Mouse (Mus musculus): ENCODE measurements at regions not wholly inside any gene's neighbourhood (a gene's known extent, or its start where the extent isn't known, plus 50 kb on each side); places are given as distances from the start of the nearest gene placed in this dataset.

DNA sequence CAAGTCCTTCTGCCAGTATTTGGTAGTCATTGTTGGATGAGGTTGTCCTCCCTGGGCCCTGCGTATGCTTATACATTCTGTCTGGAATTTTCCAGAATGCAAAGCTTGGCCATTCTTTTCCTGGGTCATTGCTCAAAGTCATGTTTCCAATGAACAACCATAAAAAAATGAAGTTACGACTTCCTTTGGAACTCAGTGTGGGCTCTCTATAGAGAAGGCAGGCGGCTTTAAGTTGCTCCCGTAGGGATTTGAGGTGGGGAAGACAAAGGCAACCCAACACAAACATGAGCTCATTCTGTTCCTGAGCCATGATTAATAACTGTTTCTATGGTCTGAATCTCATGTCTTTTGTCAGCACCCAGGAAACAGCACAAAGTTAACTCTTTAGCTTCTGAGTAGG lies 204.3 kb downstream of the Hhipl2 start:
- no peak for DNase-seq (ENCODE audit: low read depth, low spot score)

DNA sequence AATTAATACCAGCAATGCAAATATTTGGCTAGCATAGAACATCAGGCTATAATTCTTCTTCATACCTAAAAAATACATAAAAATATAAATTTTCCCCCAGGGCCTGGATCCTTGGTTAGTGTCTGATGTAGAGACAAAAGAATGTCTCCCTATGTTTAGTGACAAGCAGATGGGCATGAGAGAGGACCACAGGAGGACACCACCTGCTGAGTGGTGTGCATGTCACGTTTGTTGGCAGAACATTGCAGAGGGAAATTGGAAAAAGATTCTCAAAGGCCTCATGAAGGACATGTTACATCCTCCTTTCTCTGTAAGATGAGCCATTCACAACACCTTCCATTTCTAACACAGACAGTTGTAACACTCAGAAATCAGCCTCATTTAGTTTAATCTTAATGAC lies 206.3 kb downstream of the Hhipl2 start:
- no peak for DNase-seq (ENCODE audit: low read depth, low spot score)

DNA sequence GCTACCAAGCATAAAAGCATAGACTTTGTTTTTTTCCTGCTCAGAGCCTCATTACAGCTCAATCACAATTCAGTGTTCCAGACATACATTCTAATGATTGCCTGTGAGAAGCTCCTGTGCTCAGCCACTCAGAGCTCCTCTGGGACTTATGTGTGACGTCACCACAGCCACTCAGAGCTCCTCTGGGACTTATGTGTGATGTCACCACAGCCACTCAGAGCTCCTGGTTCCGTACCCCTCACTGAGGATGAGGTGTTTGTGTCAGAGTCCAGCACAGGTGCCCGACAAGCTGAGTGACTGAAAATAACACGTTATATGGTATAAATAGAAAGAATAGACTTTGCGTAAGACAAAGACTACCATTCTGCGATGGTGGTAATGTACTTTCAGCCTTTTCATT lies 215.8 kb downstream of the Hhipl2 start:
- DNase-seq (ENCODE audit: low read depth, low spot score) = no peak

DNA sequence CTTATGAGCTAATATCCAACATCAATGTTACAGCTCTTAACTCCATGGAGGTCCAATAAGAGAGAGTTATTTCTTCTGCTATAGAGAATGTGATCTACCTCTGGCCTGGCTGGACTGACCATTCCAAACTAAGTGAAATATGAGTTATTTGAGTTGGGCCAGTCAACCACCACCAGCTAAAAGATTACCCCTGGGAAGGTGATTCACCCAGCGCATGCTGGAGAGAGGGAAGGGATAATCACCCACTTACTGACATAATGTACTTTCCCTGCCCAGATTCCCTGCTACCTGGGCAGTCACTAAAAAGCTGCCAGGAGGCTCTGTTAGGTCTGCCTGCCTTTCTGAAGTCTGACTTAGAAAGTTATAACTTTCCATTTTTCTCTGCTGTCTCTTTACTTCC lies 216.8 kb downstream of the Hhipl2 start:
- no peak for DNase-seq (ENCODE audit: low read depth, low spot score)

DNA sequence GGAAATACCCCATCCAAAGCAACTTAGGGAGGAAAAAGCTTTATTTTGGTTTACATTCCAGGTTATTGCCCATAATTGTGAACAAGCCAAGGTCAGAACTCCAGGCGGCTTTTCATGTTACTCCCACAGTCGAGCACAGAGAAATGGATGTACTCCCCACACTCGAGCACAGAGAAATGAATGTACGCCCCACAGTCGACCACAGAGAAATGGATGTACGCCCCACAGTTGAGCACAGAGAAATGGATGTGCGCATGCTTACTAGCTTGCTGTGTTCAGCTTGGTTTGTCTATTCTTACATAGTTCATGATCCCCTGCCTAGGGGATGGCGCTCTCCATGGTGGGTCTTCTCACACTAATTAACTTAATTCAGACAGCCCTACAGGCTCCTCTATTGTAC lies 219.2 kb downstream of the Hhipl2 start:
- no peak for DNase-seq (ENCODE audit: low read depth, low spot score)

DNA sequence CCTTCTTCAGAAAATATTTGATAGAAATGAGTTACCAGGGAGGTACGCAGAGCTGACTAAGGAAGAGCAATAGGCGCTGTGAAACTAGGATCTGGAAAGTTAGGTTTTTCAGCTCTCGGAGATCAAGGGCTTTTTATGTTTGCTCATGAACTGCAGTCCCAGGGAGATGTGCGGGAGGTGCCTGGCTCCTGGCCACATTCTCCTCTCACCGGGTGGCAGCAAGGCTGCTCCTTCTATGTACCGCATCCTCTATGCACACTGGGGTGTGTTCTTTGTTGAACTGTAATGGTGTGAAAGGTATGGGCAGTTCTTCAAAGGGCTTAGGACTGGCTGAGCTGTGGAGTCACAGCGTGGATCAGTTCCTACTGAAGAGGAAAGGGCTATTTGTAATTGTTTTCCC lies 221.3 kb downstream of the Hhipl2 start:
- peak; percentile 46 for DNase-seq (ENCODE audit: low read depth, low spot score)

DNA sequence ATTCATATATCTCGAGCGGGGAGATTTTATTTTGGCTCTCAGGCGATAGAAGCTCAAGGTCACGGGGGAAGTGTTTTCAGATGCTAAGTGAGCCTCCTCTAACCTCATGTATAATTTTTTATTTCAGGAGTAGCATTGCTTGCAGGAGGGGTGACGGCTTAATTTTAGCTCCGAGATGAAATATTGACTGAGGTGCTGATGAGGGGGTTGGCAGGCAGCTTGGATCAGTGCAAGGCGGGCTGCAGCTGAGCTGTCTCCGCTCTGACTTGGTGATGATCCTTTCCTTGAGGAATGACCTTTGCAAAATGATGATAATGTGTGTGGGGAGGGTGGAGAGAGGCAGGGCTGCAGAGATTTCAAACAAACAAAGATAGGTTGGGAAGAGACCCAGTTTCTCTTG lies 222.6 kb downstream of the Hhipl2 start:
- DNase-seq (ENCODE audit: low read depth, low spot score) = no peak

DNA sequence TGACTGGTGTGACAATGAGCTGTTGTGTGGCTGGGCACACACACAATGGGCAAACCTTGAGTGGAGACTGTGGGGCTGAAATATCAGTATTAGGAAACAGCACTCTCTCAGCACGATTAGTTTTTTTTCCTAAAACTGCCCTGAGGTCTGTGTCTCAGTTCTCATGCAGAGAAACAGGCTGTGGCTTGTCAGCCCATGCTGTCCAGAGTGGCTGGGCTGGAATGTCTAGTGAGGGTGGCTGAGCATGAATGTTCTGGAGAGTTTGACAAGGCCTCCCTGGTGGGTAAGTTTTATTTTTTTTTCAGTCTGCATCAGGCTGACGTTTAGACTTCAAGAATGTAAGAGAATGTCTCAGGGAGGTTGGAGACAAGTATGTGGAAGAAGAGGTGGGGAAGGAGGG lies 226.0 kb downstream of the Hhipl2 start:
- DNase-seq (ENCODE audit: low read depth, low spot score) = no peak

DNA sequence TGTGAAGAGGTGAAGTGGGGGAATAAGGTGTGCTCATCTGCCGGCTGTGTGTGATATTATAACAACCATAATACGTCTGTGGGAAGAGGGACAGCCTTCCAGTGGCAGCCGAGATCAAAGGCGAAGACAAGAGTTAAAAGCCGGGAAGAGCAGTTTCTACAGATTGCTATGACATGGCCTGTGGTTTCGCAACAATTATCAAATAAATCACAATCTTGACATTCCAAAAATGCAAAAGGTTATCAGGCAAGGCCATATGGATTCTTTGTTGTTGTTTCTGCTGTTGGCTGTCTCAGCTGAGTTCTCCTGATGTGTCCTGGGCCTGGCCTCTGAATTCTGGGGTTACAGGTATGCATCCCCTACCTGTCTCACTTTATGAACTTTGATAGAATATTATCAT lies 235.9 kb downstream of the Hhipl2 start:
- no peak for DNase-seq (ENCODE audit: low read depth, low spot score)

DNA sequence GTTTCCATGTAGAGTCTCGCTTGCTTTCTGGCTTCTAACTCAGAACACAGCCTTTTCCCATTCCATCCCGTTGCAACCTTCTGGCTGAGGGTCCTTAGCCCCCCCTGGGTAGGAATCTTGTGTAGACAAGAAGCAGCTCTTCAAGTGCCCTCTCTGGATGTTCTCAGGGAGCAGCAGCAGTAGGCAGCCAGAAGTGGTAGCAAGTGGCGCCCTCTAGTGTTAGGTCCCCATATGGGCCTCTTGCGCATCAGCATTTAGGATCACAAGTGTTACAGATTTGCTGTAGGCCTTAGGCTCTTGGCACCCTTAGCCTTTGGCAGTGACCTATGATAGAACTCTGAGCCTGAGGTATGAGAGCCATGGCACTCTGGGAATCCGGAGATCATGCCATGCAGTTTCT lies 239.0 kb downstream of the Hhipl2 start:
- DNase-seq (ENCODE audit: low read depth, low spot score) = peak; percentile 64

DNA sequence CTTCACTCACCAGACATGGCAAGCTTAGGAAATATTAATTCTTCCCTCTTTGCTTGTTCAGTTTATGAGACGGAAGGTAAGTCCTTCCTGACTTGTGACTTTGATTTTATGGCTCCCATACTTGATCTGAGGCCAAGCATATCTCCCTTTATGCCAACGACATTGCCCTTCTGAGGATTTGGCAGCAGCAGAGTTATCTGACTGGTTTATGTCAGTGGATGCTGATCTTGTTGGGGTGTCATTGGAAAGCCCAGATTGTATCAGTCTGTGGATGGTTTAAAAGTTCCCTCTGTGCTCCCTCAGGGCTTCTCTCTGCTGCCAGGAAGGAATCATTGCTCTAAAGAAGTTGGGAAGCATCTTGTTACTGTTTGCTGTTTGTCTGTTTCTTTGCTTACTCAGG lies 242.5 kb downstream of the Hhipl2 start:
- no peak for DNase-seq (ENCODE audit: low read depth, low spot score)

DNA sequence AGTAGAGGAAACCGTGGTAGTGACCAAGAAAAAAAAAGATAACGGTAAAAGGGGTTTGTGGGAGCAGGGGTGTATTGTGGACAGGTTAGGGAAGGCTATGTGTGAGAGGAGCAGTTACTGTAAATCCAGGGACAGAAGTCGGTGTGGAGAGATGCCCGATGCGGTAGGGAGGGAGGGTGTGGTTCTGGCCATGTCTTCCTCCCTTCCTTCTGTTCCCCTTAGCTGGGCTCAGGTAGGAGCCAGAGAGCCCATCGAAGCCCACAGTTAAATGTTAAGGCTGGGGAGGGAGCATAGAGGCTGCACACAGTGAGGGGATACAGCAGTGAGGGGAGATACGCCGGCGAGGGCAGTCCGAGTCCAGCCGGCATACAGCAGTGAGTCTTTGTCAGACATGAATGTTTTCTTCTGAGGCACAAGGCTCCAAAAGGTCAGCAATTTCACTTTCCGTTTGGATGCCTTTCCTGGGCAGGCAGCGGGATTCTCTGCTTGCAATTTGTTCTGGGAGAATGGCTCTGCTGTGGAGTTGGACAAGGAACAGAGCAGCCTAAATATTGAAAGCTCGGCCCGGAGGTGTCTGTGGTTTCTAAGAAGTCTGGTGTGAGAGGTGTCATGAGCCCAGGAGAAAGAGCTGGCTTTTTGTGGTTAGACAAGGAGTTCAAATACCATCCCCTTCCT lies 244.5 kb downstream of the Hhipl2 start:
- no peak for DNase-seq (ENCODE audit: low read depth, low spot score)

DNA sequence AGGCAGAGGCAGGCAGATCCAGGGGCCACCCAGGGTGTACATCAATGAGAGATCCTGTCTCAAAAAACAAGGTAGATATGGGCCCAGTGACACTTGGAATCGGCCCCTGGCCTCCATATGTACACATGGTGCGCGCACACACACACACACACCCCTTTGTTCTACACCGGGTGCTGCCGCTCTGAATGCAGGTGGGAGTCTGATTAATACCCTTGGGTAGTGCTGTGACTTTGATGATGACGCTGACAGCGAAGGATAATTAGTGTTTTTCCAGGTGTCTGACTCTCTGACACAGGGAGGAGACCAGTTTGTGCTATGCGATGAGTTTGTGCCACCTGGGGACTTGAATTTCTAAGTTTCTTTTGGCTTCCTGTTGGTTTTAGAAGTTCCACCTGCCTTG lies 251.3 kb downstream of the Hhipl2 start:
- DNase-seq (ENCODE audit: low read depth, low spot score) = no peak

DNA sequence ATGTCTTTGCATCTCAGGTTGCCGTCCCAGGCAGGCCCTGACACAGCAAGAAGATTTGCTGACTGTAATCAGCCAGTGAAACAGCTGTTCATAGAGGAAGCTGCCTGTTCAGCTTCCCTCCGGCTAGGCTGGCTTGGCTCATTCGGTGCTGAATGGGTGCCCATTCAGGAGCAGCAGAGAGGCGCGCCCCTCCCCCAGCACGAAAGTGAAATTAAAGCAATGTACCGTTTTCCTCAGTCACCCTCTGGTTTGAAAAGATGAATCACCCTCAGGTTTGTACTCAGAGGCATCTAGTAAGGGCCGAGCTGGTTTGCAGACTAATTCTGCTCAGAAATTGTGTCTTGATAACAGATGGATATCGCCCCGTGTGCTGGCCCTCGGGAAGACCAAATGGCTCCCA lies 251.7 kb downstream of the Hhipl2 start:
- DNase-seq (ENCODE audit: low read depth, low spot score) = peak; percentile 21

DNA sequence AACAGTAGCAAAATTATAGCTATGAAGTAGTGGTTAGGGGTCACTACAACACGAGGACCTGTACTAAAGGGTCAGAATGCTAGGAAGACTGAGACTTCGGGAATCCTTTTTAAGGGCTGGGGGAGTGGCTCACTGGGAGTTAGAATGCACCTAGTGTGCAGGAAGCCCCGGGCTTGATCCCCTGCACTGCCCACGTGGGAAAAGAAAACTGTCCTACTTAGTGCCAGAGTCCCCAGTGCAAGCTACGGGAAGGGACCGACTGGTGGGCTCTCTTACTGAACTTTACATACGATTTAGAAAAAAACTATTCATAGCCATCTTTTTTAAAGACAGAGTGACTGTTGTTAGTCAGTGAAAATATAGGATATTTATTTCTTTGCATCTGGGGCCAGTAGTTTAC lies 252.5 kb downstream of the Hhipl2 start:
- no peak for DNase-seq (ENCODE audit: low read depth, low spot score)

DNA sequence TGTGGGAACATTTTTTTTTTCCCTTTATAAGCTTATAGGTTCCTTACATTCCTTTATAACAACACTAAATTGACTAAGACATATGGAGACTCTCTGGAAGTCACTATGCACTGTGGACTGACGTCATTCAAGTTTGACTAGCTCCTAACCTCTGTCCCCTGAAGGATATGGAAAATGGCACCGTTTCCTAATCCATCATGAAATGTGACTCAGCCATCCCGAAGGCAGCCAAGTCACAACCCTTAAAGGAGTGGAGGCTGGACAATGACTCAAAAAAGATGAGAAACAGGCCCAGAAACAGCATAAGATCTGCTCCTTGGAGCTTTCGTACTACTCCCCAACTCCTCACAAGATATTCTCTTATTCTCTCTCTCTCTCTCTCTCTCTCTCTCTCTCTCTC lies 253.5 kb downstream of the Hhipl2 start:
- no peak for DNase-seq (ENCODE audit: low read depth, low spot score)

DNA sequence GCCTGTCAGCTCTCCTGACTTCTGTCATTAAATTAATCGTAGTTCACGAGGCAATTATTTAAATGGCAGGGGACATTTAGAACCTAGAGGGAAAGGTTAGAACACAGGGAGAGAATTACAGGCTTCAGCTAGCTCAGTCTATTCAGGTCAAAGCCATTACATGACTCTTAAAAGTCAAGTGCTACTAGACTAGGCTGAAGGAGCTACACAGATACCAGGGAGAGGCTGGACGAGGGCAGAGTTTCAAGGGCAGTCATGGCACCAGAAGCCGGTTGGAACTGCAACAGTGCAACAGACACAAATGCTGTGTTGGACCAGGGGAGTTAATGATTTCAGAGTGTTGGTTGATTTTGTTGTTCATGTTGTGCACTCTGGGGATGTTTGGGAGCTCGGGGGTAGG lies 254.5 kb downstream of the Hhipl2 start:
- DNase-seq (ENCODE audit: low read depth, low spot score) = no peak

DNA sequence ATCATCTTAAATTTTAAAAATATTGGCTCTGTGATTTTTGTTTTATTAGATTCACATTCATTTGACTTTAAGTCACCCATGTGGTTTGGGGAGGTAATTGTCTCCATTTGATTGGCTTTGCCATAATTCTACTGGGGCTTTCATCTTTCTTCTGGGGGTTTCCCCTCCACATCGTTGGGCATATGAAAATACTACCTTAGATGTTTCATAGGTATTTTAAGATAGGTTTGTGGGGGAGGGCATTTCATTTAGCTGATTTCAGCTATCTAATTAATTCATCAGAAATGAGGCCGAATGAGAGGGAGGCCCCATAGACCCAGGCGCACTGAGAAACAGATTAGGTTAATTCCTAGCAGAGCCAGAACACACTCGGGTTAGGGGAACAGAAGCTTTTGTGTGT lies 259.6 kb downstream of the Hhipl2 start:
- no peak for DNase-seq (ENCODE audit: low read depth, low spot score)

DNA sequence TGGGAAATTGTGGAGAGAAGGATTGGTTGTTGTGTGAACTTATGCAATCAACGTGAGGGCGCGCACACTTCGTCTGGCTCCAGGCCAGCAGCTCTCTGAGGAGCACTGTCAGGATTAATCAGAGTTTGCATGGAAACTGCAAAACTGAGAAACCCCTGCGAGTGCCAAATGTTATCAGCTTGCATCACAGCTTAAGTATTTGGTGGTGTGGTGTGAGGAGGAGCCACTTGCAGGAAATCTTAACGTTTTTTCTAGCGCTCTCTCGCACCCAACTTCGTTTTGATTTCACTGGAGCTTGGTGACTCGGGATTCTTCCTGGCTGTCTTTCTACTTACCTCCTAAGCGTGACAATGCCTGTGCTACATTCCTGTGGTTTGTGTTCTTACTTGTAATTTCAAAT lies 261.9 kb downstream of the Hhipl2 start:
- DNase-seq (ENCODE audit: low read depth, low spot score) = no peak

DNA sequence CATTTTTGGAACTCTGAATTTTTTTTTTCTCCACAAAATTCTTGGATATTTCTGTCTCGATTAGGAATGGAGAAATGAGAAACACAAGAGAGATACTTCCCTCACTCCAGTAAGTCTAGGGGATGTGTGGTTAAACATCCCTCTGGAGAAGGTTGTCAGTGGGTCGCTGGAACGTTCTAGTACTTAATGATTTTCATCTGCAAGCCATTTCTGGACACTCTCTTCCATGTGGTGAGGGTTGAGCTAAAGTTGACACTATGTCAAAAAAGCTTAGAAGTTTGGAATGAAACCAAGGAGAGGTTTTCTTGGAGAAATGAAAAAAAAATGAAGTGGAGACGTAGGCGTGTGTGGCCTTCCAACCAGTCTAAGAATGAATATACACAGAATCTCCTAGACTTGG lies 268.0 kb downstream of the Hhipl2 start:
- DNase-seq (ENCODE audit: low read depth, low spot score) = no peak

DNA sequence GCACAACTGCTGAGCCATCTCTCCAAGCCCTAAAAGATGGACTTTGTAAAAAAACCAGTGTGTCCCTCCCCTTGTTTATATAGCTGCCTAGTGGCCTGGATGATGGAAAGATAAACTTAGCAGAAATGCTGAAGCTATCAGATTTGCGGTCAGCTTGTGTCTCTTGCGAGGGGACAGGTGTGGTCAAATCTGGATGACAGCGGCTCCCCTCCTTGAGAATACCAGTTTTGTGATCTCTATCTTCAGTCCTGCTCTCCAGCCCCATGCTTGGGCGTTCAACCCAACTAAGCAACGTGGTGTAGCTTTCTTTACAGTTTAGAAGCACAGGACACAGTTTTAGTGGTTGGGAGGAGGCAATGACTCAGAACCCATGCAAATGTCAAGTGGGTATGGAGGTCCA lies 274.7 kb downstream of the Hhipl2 start:
- DNase-seq (ENCODE audit: low read depth, low spot score) = no peak

DNA sequence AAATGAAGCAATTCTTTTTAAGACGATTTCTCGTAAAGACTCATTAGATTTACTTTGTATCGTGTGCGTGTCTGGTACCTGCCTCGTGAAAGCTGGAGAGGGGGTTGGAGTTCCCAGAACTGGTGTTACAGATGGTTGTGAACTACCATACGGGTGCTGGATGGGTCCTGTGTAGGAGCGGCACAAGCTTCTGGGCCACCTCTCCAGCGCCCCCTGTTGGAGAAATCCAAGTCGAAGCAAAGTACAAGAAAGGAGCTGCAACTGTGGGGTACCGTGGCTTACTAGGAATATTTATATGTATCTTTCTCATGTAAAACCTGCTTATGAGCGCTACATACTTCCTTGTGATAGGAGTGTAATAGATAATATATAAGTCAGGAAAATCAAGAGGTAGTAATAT lies 281.3 kb downstream of the Hhipl2 start:
- peak; percentile 49 for DNase-seq (ENCODE audit: low read depth, low spot score)

DNA sequence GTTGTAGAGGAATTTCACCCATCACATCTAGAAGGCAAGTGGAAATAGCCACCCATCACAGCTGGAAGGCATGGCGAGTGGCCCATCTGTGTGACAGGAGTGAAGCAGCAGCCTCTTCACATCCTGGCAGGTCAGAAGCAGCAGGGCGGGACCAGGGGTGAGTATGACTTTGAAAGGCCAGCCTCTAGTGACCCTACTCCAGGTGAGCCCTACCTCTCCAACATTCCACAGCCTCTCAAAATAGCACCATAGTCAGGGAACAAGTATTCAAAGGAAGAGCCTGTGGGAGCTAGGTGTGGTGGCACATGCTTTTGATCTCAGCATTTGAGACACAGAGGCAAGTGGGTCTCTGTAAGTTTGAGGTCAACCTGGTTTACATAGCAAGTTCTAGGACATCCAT lies 284.9 kb downstream of the Hhipl2 start:
- no peak for DNase-seq (ENCODE audit: low read depth, low spot score)

DNA sequence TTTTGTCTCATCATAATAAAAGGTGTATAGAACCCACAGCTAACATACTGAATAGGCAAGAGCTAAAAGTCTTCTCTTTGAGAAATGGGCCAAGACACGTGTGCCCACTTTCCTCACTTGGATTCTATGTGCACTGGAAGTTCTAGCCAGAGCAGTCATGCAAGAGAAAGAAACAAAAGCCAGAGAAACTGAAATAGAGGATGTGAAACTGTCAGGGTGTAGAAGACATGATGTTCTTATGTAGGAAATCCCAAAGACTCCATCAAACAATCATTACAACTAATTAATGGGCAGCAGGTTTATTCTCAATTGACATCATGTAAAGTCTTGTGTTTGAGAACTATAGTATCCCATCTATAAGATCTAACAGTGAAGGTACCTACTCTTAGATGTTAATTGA lies 294.9 kb downstream of the Hhipl2 start:
- DNase-seq (ENCODE audit: low read depth, low spot score) = no peak

Data from ZHBTc4 (cell line).